Mouse (Mus musculus): ENCODE measurements around the gene Ptprt.

GRCm38 (mm10) chr2:162662431-162662970, 1.6 kb upstream of the Ptprt start:
- no peak for TF ChIP-seq CTCF (IDR thresholded peaks at IDR 0.05; ENCODE audit: extremely low read depth, insufficient read length, insufficient replicate concordance, low read depth, low read length)
- TF ChIP-seq POLR2A (IDR thresholded peaks at IDR 0.05; ENCODE audit: low read depth, low read length) = no peak
